Mouse (Mus musculus) adrenal gland, postnatal 25 days (tissue): Measurements from ENCODE around the gene Pate1. TPM values are rescaled to one million over a fixed set of nuclear protein-coding genes. Genes with fewer than 3 reads are reported as not detected.

Experiments used
- DNase-seq: peaks from one replicate; pipeline ENCODE4 v3.0.0; 2021; ENCODE audit warnings: mixed read lengths
- long read RNA-seq: library from polyadenylated mRNA; stranded (forward); transcript quantifications from one replicate; pipeline ENCODE4 v2.0.0, GENCODE M21; 2021
- total RNA-seq: library from RNA; stranded (reverse); gene quantifications from 2 replicates; pipeline ENCODE4 v1.2.3, GENCODE M21; 2021

The Pate1 gene
- not detected in 2 replicates for total RNA-seq
- long read RNA-seq = 0 reads

- DNase-seq = no peak
Observed at GRCm38 (mm10) chr9:35687013-35687412, at the start of gene Pate1. Pate1 (minus strand) TSS chr9:35687390.

- DNase-seq = no peak
Observed at GRCm38 (mm10) chr9:35707265-35707664, 20.1 kb upstream of the Pate1 start.

GRCm38 (mm10) chr9:35691924-35692323, 4.7 kb upstream of the Pate1 start:
- DNase-seq = no peak

GRCm38 (mm10) chr9:35673557-35673956, 13.6 kb downstream of the Pate1 start:
- DNase-seq = no peak

GRCm38 (mm10) chr9:35648102-35648501, 39.1 kb downstream of the Pate1 start, which contains the start of gene Pate3:
Pate3 (minus strand) TSS chr9:35648202.
- no peak for DNase-seq

Other genes starting within 250 kb of the Pate1 start
- not detected in 2 replicates for gene Gm1113, start 169.1 kb downstream of the Pate1 start, total RNA-seq
- 0.52 and 0.73 TPM in 2 replicates for gene Ddx25, start 128.9 kb downstream of the Pate1 start, total RNA-seq
- 12.8 and 13.5 TPM in 2 replicates for gene Pus3, start 128.8 kb downstream of the Pate1 start, total RNA-seq
- gene Pate2, start 117.1 kb downstream of the Pate1 start, total RNA-seq = 0.52 TPM in 1 of 2 replicates, not detected in the other
- gene Hyls1, start 117.0 kb downstream of the Pate1 start, total RNA-seq = 4.5 and 5.4 TPM in 2 replicates
- gene Pate4, start 75.4 kb downstream of the Pate1 start, total RNA-seq = not detected in 2 replicates
- gene Pate3, start 39.2 kb downstream of the Pate1 start, total RNA-seq = not detected in 2 replicates
- not detected in 2 replicates for gene Gm17677, start 53.7 kb upstream of the Pate1 start, total RNA-seq
- gene Gm17727, start 90.7 kb upstream of the Pate1 start, total RNA-seq = not detected in 2 replicates
- gene Gm27235, start 102.7 kb upstream of the Pate1 start, total RNA-seq = not detected in 2 replicates
- gene D730048I06Rik, start 102.7 kb upstream of the Pate1 start, total RNA-seq = not detected in 2 replicates
- gene 9230110F15Rik, start 156.8 kb upstream of the Pate1 start, total RNA-seq = not detected in 2 replicates
- not detected in 2 replicates for gene 9230113P08Rik, start 221.0 kb upstream of the Pate1 start, total RNA-seq